Mouse (Mus musculus) yolk sac, embryonic 10.5 days (tissue): ENCODE data around the gene Fem1b.
A peak's percentile ranks its signal among the peaks of the same experiment; 100 is the strongest.
"Not testable (repeated sequence)": the region's sequence is repeated elsewhere in the genome, so short reads cannot be mapped to it uniquely, and the experiment has no call there.

ENCODE experiments used
- DNase-seq: peaks from one replicate; pipeline ENCODE4 v3.0.0-alpha.2; 2017; ENCODE audit warnings: low spot score

Fem1b gene

GRCm38 (mm10) chr9:62811516-62812121 is at the start of gene Fem1b:
Fem1b (minus strand) TSS chr9:62811934.
- DNase-seq: peak; percentile 92

GRCm38 (mm10) chr9:62860866-62861265 is 49.1 kb upstream of the Fem1b start:
- no peak for DNase-seq

GRCm38 (mm10) chr9:62860102-62860501 is 48.4 kb upstream of the Fem1b start:
- DNase-seq: not testable (repeated sequence)

- peak; percentile 49 for DNase-seq
Observed at GRCm38 (mm10) chr9:62858266-62859019, 46.7 kb upstream of the Fem1b start.

GRCm38 (mm10) chr9:62857719-62858261 is 46.1 kb upstream of the Fem1b start, which contains the start of gene Calml4:
Calml4 (plus strand) TSS chr9:62858080.
- DNase-seq: peak; percentile 67

- DNase-seq: peak; percentile 77
Observed at GRCm38 (mm10) chr9:62857216-62857615, 45.5 kb upstream of the Fem1b start.

- no peak for DNase-seq
Observed at GRCm38 (mm10) chr9:62854483-62854882, 42.7 kb upstream of the Fem1b start.

- DNase-seq: no peak
Observed at GRCm38 (mm10) chr9:62851571-62851970, 39.8 kb upstream of the Fem1b start.

- DNase-seq: no peak
Observed at GRCm38 (mm10) chr9:62848641-62849040, 36.9 kb upstream of the Fem1b start.

GRCm38 (mm10) chr9:62847694-62848093 is 36.0 kb upstream of the Fem1b start:
- DNase-seq: peak; percentile 79

- DNase-seq: no peak
Observed at GRCm38 (mm10) chr9:62844461-62844860, 32.7 kb upstream of the Fem1b start.

- DNase-seq: peak; percentile 54
Observed at GRCm38 (mm10) chr9:62843356-62844024, 31.8 kb upstream of the Fem1b start.

GRCm38 (mm10) chr9:62839172-62839770 is 27.5 kb upstream of the Fem1b start:
- DNase-seq: peak; percentile 77

- DNase-seq: peak; percentile 97
Observed at GRCm38 (mm10) chr9:62838506-62839171, 26.9 kb upstream of the Fem1b start, which contains the start of gene Cln6. Cln6 (plus strand) TSS chr9:62838785.

- DNase-seq: no peak
Observed at GRCm38 (mm10) chr9:62838146-62838505, 26.4 kb upstream of the Fem1b start.

- no peak for DNase-seq
Observed at GRCm38 (mm10) chr9:62837611-62838010, 25.9 kb upstream of the Fem1b start.

GRCm38 (mm10) chr9:62835705-62836446 is 24.1 kb upstream of the Fem1b start:
- DNase-seq: peak; percentile 80

GRCm38 (mm10) chr9:62834906-62835305 is 23.2 kb upstream of the Fem1b start:
- DNase-seq: peak; percentile 62

- peak; percentile 79 for DNase-seq
Observed at GRCm38 (mm10) chr9:62829877-62830276, 18.1 kb upstream of the Fem1b start.

- peak; percentile 98 for DNase-seq
Observed at GRCm38 (mm10) chr9:62828662-62829086, 16.9 kb upstream of the Fem1b start.
